Mouse (Mus musculus) embryonic fibroblast, embryonic 13.5 days (primary cell): Measurements from ENCODE around the gene Myh7b. TPM values are rescaled to one million over a fixed set of nuclear protein-coding genes. Genes with fewer than 3 reads are reported as not detected.
A peak's percentile ranks its signal among the peaks of the same experiment; 100 is the strongest.
"Not testable (repeated sequence)": the region's sequence is repeated elsewhere in the genome, so short reads cannot be mapped to it uniquely, and the experiment has no call there.

Experiments used
- H3K27ac ChIP-seq: 2 replicates; pipeline ENCODE4 v1.5.1; 2012; ENCODE audit warnings: low read length, control low read depth, inconsistent platforms; ENCODE audit not compliant: insufficient read depth
- H3K4me1 ChIP-seq: 2 replicates; pipeline ENCODE4 v1.6.1; 2011; ENCODE audit warnings: low read length; ENCODE audit not compliant: control insufficient read depth, insufficient read depth
- H3K4me3 ChIP-seq: 2 replicates; pipeline ENCODE4 v1.5.1; 2011; ENCODE audit warnings: mild to moderate bottlenecking, control low read depth, low read length; ENCODE audit not compliant: insufficient read depth
- CTCF ChIP-seq: IDR thresholded peaks from 2 replicates; pipeline ENCODE4 v1.5.1; 2011; ENCODE audit warnings: mild to moderate bottlenecking, control low read depth, low read length, moderate library complexity, borderline replicate concordance; ENCODE audit not compliant: insufficient read depth
- POLR2A ChIP-seq: IDR thresholded peaks from 2 replicates; pipeline ENCODE4 v1.6.1; 2011; ENCODE audit warnings: low read depth, mild to moderate bottlenecking, control low read depth, low read length, moderate library complexity
- polyA plus RNA-seq: library from polyadenylated mRNA; stranded (reverse); fragments of >200 nt; gene quantifications from 2 replicates; pipeline ENCODE4 v1.2.4, GENCODE M21; 2011; ENCODE audit warnings: low read depth; ENCODE audit not compliant: missing spikeins, insufficient read length

Gene Myh7b
- polyA plus RNA-seq, 1 experiment = not detected

DNA sequence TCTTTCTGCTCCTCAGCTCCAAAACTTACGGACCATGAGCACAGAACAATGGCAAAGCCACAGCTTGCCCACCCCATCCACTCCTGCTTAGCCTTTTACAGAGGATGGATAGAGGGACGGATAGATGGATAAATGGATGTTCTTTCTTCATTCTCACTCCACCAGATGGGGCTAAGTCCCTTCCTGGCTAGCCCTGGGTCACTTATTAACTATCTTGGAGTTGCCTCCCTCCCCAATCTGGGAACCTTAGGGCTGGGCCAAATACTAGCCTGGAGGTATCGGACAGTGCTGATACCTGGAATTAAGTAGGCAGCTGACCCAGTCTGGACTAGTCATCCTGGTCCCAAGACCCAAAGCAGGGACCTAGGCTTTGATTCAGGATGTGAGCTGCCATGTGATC, 7.3 kb upstream of the Myh7b start:
- H3K27ac ChIP-seq = no peak overlapping the region
- TF ChIP-seq POLR2A = no peak
- no peak for TF ChIP-seq CTCF
- no peaks in the 10 kb centered on the region for H3K4me1 ChIP-seq

DNA sequence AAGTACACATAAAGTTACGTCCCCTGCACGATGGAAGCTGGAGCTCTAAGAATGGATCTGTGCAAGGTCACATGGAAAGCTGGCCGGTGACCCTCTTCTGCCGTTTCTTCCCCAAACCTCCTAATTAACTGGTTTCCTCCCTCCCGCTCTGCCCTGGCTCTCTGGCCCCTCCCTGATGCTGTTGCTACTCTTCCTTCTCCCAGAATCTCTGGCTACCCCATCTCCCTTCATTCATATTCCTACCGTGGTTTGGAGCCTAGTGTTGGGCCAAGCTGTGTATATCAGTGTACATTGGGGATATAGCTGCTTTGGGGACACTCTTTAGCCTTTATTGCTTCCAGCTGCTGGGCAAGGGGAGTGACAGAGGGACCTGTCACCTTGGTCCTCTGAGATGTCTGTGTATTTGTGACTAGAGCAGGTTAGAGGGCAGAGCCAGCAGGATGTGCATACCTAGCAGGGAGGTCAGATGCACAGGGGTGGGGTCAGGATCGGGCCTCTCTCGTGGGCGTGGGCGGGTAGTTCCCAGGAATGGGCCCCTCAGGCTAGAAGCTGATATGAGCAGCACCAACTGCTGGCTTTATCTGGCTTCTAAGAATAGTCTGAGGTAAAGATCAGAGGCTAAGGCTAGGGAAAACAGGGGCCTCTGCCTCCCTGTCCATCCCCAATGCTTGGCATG, 6.3 kb upstream of the Myh7b start:
- TF ChIP-seq CTCF (no peak), POLR2A (no peak)
- Histone ChIP-seq H3K27ac (no peak overlapping the region), H3K4me3 (no peak overlapping the region), H3K4me1 (no peaks in the 10 kb centered on the region)

More for the DNA sequence above, 7.3 kb upstream of the Myh7b start:
- H3K4me3 ChIP-seq = no peak overlapping the region

DNA sequence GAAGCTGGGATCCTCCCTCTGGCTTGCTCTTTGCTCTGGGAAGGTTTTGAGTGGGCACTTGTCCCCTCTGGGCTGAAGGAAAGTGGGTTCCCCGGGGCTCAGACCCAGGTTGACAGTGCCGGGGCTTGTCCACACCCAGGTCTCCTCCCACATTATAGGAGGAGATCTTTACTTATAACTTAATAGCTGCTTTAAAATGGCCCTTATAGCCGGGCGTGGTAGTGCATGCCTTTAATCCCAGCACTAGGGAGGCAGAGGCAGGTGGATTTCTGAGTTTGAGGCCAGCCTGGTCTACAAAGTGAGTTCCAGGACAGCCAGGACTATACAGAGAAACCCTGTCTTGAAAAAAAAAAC, 5.8 kb upstream of the Myh7b start:
- not testable (repeated sequence) for H3K4me3 ChIP-seq, H3K27ac ChIP-seq, H3K4me1 ChIP-seq

DNA sequence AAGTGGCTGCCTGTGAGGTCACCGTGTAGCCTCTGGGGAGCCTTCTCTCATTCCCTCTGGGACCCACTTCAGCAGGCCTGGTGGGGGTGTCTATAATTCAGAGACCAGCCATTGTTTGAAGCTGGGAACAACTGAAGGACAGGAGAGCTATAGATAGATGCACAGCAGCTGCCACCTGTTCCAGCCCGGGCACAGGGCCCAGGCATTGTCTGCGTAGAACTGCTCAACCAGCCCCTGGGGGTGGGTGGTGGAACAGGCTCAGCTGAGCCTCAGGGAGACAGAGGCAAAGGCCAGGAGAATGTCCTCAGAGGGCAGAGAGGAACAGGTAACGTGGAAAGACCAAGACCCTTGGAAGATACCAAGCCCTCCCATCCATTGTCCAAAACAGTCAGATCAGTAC, 4.7 kb upstream of the Myh7b start:
- TF ChIP-seq POLR2A = no peak
- no peak for TF ChIP-seq CTCF

DNA sequence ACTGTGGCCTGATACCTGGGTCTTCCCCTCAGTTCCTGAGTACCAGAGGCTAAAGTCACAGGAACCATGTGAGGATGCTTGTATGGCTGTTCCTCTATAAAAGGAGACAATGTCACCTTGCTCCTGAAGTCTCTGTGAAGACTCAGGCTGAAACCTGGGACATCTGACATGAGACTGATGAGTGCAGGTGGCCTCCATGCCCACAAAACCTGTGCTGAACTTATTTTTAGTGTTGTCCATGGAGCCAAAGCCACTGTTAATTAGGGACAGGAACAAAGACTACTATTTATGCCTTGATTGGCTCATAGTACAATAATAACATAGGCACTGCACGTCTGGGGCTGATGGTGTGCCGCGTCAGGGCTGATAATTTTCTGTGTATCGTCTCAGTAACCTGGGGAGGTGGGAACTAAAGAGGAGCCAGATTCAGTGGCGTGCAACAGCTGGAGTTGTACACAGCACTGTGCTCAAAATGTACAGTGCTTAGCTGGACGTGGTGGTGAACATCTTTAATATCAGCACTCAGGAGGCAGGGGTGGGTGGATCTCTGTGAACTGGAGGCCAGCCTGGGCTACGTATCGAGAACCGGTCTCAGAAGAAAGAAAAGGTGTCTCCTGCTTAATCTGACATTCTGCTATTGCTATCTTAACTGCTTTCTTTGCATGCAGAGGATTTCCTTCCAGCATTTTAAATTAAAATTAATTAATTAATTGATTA, 980 bp downstream of the Myh7b start:
- TF ChIP-seq CTCF (no peak), POLR2A (no peak)
- Histone ChIP-seq H3K4me1 (no peaks in the 10 kb centered on the region), H3K4me3 (no peak overlapping the region), H3K27ac (no peak overlapping the region)

More for the DNA sequence above, 4.7 kb upstream of the Myh7b start:
- H3K4me1 ChIP-seq = no peaks in the 10 kb centered on the region
- no peak overlapping the region for H3K27ac ChIP-seq
- no peak overlapping the region for H3K4me3 ChIP-seq

DNA sequence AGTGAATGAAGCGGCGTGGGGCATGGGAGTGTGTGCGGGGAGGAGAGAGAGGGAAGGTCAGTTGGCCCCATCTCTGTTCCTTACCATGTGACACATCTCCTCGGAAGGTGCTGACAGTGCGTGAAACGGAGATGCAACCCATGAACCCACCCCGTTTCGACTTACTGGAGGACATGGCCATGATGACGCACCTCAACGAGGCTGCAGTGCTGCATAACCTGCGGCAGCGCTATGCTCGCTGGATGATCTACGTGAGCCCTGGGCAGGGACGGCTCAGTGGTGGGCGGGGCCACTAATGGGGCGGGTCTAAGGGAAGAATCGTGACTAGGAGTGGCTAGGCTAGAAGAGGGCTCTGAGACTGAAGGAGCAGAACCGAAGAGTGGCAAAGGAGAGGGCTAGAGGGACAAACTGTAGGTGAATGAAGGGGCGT, 2.3 kb downstream of the Myh7b start:
- Histone ChIP-seq H3K4me3 (no peak overlapping the region), H3K4me1 (no peaks in the 10 kb centered on the region), H3K27ac (no peak overlapping the region)
- TF ChIP-seq CTCF = no peak
- TF ChIP-seq POLR2A = no peak

DNA sequence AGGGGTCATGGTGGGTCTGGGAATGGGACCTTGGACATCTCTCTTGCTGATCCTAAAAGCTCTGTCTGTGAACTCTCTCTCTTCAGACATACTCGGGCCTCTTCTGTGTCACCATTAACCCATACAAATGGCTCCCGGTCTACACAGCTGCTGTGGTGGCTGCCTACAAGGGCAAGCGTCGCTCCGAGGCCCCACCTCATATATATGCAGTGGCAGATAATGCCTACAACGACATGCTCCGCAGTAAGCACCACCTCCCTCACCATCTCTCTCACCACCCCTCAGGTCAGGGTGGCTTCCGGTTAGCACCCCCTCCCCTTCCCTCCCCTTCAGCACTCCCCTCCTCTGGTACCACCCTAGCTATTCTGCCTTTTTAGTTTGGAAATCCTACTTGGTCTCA, 2.9 kb downstream of the Myh7b start:
- no peaks in the 10 kb centered on the region for H3K4me1 ChIP-seq
- H3K27ac ChIP-seq = no peak overlapping the region
- no peak overlapping the region for H3K4me3 ChIP-seq
- TF ChIP-seq CTCF = no peak

DNA sequence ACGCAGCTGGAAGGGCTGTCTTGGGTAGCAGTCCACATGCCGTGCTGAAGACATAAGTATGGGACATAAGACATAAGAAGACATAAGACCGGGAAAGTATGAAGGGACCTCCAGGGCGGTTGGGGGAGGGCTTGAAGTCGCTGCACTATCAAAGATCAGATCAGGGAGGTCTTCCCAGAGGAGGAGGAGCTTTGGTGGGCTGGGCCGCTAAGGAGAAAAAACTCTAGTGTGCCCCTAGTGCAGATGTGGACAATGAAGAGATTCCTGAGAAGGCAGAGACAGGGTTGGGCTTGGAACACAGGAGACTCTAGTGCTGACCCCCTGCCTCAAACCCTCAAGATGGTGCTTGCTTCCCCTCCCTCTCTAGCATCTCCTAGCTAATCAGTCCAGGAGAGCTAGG, 6.0 kb downstream of the Myh7b start:
- Histone ChIP-seq H3K27ac (no peak overlapping the region), H3K4me3 (no peak overlapping the region), H3K4me1 (0 out of 2 replicates have a peak, but pooled peaks cover 3% of the 10 kb centered on the region)
- TF ChIP-seq CTCF = no peak
- TF ChIP-seq POLR2A = no peak

DNA sequence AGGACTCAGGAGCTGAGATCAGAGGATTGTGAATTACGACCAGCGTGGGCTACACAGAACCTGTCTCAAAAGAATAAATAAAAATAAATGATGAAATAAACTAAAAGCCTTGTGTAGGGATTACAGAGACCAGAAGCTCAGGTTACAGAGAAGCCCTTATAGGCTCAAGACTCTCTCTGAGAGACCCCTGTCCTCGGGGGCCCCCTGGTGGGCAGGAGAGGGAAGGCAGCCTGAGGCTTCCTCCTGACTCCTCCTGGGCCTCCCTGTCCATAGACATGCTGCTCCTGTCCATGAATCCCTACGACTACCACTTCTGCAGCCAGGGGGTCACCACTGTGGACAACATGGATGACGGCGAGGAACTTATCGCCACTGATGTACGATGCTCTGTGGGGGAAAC, 8.8 kb downstream of the Myh7b start:
- TF ChIP-seq POLR2A (no peak), CTCF (peak; percentile 53)
- Histone ChIP-seq H3K4me3 (no peak overlapping the region), H3K4me1 (0 out of 2 replicates have a peak, but pooled peaks cover 3% of the 10 kb centered on the region), H3K27ac (no peak overlapping the region)

DNA sequence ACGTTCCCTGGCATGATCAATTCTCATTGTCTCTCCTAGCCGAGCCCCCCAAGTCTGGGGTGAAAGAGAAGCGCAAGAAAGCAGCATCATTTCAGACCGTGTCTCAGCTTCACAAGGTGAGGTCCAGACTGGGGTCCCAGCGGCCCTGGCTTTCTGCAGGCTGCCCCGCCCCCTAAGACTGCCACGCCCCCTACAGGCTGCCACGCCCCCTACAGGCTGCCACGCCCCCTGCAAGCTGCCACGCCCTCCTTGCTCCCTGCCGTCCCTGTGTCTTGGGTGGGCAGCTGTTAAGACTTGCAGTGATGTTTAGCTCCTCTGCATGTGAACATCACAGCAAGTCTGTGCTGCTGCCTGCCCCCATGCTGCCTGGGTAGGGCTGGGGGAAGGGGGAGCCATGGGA, 11.6 kb downstream of the Myh7b start:
- no peak for TF ChIP-seq CTCF
- TF ChIP-seq POLR2A = no peak
- Histone ChIP-seq H3K27ac (no peak overlapping the region), H3K4me3 (no peak overlapping the region), H3K4me1 (0 out of 2 replicates have a peak, but pooled peaks cover 3% of the 10 kb centered on the region)
